Mouse (Mus musculus) lung, adult 2 months (tissue): ENCODE data around the gene Itfg2. TPM values are rescaled to one million over a fixed set of nuclear protein-coding genes. Genes with fewer than 3 reads are reported as not detected.

Experiments used
- DNase-seq: peaks from one replicate; pipeline ENCODE4 v3.0.0; 2022
- H3K4me1 ChIP-seq: fragments of 200-500 bp; 2 replicates; pipeline ENCODE4 v1.6.1; 2011; ENCODE audit warnings: low read length; ENCODE audit not compliant: control insufficient read depth, insufficient read depth
- H3K4me3 ChIP-seq: fragments of 200-500 bp; replicated peaks from 2 replicates; pipeline ENCODE3; 2011; ENCODE audit warnings: low read depth, mild to moderate bottlenecking, control low read depth, low read length; ENCODE audit errors: extremely low read depth
- CTCF ChIP-seq: fragments of 200-500 bp; IDR thresholded peaks from 2 replicates; pipeline ENCODE4 v1.5.1; 2011; ENCODE audit warnings: mild to moderate bottlenecking, low read length, control low read depth; ENCODE audit not compliant: insufficient read depth
- POLR2A ChIP-seq: fragments of 200-500 bp; IDR thresholded peaks from 2 replicates; pipeline ENCODE4 v1.6.1; 2011; ENCODE audit warnings: low read depth, mild to moderate bottlenecking, control low read depth, low read length, borderline replicate concordance; ENCODE audit errors: extremely low read depth
- WGBS: fragments of 180-500 bp; shearing (Covaris S2); methylation state at CpG from one replicate; pipeline ENCODE4 v1.1.7; 2018; 5-methylcytosine and 5-hydroxymethylcytosine counted together
- polyA plus RNA-seq: library from polyadenylated mRNA; depleted of rRNA; stranded (reverse); fragments of >200 nt; gene quantifications from 2 replicates; pipeline ENCODE4 v1.2.3, GENCODE M21; 2012

The Itfg2 gene
- polyA plus RNA-seq, 1 experiment = 31.5 TPM

DNA sequence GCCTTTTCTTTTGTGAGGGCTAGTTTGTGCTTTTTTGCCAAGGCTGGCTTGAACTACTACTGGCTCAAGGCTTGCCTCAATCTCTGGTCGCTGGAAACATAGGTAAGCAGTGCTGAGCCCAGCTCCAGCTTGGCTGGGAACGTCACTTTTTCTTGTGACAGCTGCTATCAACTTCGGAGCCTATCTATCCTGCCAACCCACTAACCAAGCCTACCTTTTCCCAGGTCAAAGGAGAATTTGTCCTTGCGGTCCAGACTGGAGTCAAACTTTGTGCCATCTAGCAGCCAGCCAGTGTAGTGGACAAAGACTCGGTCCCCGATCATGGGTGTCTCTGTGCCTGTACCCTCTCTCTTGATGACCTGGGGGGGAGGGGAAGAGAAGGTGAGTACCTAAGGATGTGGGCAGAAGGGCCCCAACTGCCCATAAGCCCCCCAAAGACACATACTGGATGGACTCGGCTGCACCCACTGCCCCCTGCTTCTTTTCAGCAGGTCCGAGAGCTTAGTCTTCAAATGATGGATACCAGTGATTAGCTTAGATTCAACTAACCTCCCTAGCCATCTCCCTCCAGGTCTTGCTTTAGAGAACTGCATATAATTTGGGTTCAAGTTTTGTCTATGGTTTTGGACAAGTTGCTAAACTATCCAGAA, 11.8 kb upstream of the Itfg2 start:
- Histone ChIP-seq H3K4me1 (peaks cover 13% of the 10 kb centered on the region), H3K4me3 (no peak overlapping the region)
- 80% methylated on average over 8 of the region's 8 CpGs for WGBS
- no peak for TF ChIP-seq CTCF
- TF ChIP-seq POLR2A = no peak
- DNase-seq = no peak

DNA sequence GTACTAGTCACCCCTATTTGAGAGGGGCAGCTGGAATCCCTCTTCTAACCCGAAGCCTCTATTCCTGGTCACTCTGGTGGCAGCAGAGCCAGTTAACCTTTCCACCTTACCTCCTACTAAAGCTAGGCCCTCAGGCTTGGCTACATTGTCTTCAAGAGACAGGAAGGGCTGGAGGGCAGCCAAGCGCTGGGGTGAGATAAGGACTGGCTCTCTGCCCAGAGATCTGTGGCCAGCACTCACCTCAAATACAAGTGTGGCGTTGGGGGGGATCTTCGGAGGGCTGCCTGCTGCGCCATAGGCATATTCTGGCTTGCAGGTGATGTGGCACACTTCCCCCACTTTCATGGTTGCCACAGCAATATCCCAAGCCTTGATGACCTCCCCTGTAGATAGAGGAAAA, 10.7 kb upstream of the Itfg2 start:
- DNase-seq = peak; percentile 80

DNA sequence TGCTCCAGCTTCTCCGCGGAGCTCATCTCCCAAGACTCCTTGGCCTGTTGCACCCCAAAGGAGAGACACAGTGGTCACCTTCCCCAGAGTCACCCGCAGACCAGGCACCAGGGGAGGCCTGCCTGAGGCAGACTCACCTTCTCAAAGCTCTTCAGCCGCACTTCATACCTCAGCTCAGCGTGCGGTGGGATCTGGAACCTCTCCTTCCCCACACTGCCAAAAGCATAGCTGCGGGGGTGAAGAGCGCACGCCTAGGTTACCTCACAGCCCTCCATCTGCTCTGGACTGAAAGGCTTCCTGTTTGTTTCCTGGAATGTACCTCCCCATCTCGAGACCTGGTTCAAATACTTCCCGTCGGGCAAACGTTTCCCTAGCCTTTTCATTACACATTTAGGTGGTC, 8.8 kb upstream of the Itfg2 start:
- Histone ChIP-seq H3K4me1 (peaks cover 12% of the 10 kb centered on the region; the same call in 1 of the 2 replicates), H3K4me3 (no peak overlapping the region)
- TF ChIP-seq POLR2A (no peak), CTCF (no peak)
- no peak for DNase-seq
- WGBS = 79% methylated on average over 13 of the region's 13 CpGs

More for the DNA sequence above, 10.7 kb upstream of the Itfg2 start:
- H3K4me1 ChIP-seq = peaks cover 13% of the 10 kb centered on the region
- WGBS = 24% methylated on average over 5 of the region's 5 CpGs
- no peak for TF ChIP-seq POLR2A
- no peak for TF ChIP-seq CTCF
- no peak overlapping the region for H3K4me3 ChIP-seq

DNA sequence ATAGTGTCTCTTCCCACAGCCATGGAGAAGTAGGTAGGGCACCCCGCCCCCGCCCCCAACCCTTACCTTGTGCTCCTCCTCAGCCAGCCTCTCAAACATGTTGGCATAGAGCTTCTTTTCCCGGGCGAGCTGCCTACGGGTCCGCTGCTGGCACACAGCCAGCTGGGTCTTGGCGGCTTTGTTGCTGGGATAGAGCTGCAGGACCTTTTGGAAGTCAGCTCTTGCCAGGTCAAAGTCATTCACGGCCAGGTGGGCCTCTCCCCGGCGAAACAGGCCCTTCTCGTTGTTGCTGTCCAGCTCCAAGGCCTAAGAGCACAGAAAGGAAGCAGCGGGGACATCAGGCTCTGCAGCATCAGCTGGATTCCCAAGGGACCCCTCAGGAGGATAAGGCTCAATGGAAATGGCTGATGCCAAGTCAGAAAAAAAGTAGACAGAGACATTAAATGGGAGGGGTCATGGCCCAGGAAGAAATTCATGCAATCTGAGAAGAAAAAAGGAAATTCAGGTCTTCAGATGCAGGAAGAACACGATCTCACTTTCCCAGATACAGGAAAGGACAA, 7.7 kb upstream of the Itfg2 start:
- Histone ChIP-seq H3K4me3 (no peak overlapping the region), H3K4me1 (peaks cover 12% of the 10 kb centered on the region; the same call in 1 of the 2 replicates)
- TF ChIP-seq CTCF (no peak), POLR2A (no peak)
- DNase-seq = no peak
- 70% methylated on average over 13 of the region's 13 CpGs for WGBS

DNA sequence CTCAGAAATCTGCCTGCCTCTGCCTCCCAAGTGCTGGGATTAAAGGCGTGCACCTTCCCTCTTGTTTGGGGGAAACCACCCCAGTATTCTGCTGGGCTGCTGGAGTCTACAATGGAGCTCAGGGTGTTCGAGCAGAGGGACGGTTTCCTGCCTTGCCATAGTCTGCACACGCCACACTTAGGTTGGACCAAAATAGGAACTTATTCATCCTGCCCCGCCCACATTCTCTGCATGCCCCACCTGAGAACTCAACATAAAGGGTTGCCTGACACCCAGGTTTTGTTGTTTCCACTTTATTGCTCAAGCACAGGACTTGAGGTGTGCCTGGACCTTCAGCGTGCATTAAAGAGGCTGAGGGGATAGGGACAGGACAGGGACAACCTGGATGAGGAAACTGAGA, 5.1 kb upstream of the Itfg2 start:
- no peak for DNase-seq
- 64% methylated on average over 6 of the region's 6 CpGs for WGBS
- Histone ChIP-seq H3K4me1 (peaks cover 3% of the 10 kb centered on the region; the same call in 1 of the 2 replicates), H3K4me3 (no peak overlapping the region)
- no peak for TF ChIP-seq POLR2A
- no peak for TF ChIP-seq CTCF

DNA sequence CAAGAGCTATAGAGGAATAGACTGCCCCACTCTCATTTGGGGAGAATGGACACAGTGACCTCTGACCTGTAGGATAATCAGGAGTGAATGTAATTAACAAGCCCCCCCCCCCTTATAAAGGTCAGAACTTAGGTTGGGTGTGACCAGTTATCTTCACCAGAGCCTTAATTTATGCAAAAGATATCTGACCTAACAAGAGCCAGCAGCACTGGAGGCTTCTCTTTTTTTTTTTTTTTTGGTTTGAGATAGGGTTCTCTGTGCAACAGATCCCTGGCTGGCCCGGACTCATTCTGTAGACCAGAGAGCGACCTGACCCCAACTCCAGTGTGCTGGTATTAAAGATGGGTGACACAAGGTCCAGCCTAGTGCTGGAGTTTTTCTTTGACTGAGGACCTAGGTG, 4.6 kb upstream of the Itfg2 start:
- no peak for DNase-seq
- peaks cover 3% of the 10 kb centered on the region; the same call in 1 of the 2 replicates for H3K4me1 ChIP-seq
- H3K4me3 ChIP-seq = no peak overlapping the region
- TF ChIP-seq CTCF (no peak), POLR2A (no peak)
- 98% methylated on average over 2 of the region's 2 CpGs for WGBS

DNA sequence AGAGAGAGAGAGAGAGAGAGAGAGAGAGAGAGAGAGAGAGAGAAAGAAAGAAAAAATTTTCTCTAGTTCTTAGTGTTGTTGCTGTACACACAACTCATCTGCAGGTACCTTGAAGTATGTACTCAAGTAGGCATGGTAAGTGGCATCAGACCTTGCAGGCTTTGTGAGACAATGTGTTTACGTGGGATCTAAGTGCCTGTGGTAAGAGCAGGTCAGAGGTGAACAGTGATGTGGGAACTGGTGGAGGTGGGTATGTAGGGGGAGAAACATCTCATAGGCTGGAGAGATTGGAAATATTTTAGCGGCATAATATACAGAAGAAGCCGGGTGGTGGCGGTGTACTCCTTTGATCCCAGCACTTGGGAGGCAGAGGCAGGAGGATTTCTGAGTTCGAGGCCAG, 2.8 kb upstream of the Itfg2 start:
- DNase-seq = no peak
- Histone ChIP-seq H3K4me1 (peaks cover 3% of the 10 kb centered on the region; the same call in 1 of the 2 replicates), H3K4me3 (no peak overlapping the region)
- TF ChIP-seq CTCF (no peak), POLR2A (no peak)
- WGBS = 88% methylated on average over 5 of the region's 5 CpGs

DNA sequence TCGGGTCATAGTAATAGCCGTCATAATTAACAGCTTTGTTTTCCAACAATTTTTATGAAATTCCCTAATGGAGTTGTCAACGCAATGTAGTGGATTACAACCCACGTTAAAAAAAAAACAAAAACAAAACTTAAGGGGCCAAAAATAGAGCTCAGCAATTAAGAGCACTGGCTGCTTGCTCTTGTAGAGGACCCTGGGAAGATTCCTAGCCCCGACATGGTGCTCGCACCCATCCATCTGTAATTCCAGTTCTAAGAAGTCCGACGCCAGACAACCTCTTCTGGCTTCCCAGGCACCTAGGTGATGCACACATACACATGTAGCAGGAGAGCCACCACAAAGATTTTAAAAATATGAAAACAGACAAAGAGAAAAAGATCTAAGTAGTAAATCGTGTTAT, 315 bp upstream of the Itfg2 start:
- H3K4me3 ChIP-seq = peak overlapping the region; percentile 96
- no peak for DNase-seq
- 23% methylated on average over 9 of the region's 9 CpGs for WGBS
- peaks cover 2% of the 10 kb centered on the region; the same call in 1 of the 2 replicates for H3K4me1 ChIP-seq
- no peak for TF ChIP-seq POLR2A
- TF ChIP-seq CTCF = no peak

DNA sequence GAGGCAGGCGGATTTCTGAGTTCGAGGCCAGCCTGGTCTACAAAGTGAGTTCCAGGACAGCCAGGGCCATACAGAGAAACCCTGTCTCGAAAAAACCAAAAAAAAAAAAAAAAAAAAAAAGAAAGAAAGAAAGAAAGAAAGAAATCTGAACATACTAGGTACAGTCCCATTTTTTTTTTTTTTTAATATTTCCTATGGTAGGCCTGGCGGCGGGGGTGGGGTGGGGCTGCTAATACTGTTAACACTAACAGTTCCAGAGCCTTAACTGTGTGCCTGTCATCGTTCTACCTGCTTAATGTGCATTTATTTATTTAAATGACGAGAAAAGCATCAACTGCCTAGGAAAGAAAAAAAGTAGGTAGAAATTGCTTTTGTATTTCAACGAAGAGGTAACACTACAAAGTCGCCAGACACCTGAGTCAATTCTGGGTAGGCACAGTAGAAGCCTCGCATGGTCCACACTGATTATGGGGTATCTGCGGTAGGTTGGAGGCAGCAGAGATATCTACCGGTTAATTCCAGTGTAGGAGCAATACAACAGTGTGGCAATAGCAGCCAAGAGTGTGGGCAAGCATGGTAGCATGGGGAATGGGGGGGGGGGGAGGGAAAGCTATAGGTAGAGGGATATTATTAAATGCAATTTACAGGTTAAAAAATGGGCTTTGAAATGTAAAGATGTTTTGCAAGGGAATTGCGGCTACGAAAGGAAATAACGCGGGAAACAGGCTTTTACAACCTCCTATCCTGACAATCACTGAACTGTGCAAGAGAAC, 1.0 kb downstream of the Itfg2 start:
- TF ChIP-seq POLR2A = no peak
- TF ChIP-seq CTCF = no peak
- H3K4me3 ChIP-seq = peak overlapping the region; percentile 96
- no peaks in the 10 kb centered on the region; the same call in 1 of the 2 replicates for H3K4me1 ChIP-seq
- DNase-seq = no peak
- 35% methylated on average over 15 of the region's 16 CpGs for WGBS

DNA sequence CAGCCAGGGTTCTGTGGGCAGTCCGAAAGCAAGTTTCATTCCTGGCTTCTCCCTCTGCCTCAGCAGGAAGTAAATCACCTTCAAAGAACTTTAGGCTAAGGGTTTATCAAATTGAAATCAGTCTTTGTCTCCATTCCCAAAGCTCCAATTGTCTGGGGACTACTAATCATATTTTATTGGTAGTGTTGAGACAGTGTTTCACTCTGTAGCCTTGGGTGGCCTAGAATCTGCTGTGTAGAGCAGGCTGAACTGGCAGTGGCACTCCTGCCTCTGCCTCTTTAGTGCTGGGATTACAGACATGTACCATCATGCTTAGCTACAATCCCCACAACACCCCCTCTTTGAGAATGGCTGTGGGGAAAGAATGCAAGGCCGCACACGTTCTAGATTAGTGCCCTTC, 3.3 kb downstream of the Itfg2 start:
- Histone ChIP-seq H3K4me3 (no peak overlapping the region), H3K4me1 (no peaks in the 10 kb centered on the region; the same call in 1 of the 2 replicates)
- TF ChIP-seq POLR2A (no peak), CTCF (no peak)
- 85% methylated on average over 3 of the region's 3 CpGs for WGBS
- DNase-seq = no peak
